Mouse (Mus musculus) adrenal gland (tissue): ENCODE measurements around the gene Myzap.

Experiments
- intact Hi-C: fragments of 180-260 bp; cut with DNase I; formaldehyde crosslinking; loops from one replicate; pipeline ENCODE4 v1.15.1; 2025

Gene Myzap

DNA sequence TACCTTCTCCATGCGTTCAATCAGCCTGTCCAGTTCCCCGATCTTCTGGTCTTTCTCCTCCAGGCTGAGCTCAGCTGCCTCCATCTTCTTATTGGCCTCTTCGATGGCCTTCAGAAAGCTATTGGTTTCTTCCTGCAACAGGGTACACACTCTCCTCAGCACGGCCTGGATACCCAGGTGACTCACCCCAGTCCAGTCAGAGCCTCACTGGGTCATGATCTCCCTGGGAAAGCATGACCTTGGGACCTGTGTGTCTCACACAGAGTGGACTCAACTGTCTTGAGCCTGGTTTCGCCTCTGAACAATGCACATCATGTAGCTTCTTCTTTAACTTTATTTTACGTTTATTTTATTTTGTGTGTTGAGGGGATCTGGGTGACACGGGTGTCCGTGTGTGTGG is 42.0 kb downstream of the Myzap start:
- intact Hi-C loops: loop anchor here (5.0 kb wide), 1 partner anchor 37 kb away; no protein-coding TSS in a partner anchor

DNA sequence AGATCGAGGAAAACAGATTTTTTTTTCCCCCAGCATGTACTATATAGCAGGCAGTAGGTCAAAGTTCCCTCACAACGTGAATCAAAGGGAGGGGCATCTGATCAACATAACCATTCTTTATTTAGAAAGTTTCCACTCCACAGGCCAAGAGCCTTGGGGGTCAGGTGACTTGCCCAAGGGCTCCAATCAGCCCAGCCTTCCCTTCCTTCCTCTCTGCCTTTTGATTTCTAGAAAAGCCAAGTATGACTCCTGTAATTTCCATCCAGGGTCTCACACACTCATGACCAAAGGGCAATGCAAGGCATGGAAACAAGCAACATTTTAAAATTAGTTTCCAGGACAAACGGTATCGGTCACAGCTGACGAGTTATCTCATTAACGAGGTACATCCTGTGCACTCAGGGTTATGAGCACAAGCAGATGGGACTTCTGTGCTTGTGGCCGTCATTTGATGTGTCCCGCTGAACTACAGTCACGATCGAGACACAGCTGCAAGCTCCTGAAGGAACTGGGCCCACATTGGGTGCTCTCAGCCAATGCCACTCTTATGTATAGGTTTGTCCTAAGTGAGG is 44.4 kb downstream of the Myzap start:
- intact Hi-C loops: no loop called here

DNA sequence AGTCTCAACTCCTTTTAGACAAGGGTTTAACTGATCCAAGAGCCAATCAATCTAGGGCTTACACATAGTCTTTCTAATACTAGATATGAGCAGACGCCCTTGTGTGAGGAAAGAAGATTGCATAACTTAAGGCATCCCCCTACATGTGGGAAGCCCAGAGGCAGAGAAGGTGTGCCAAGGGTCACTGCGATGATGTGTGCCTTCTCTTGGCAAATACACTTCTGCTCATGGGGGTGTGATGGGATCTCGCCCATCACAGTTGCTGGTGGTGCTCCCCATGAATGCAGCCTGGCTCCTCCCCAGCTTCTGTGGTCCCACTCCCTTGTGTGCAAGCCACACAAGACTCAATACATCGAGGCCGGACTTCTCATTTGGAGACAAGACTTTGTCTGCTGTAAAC is 47.3 kb downstream of the Myzap start:
- intact Hi-C loops: loop anchor here (2.0 kb wide), 1 partner anchor 70 kb away; no protein-coding TSS in a partner anchor

DNA sequence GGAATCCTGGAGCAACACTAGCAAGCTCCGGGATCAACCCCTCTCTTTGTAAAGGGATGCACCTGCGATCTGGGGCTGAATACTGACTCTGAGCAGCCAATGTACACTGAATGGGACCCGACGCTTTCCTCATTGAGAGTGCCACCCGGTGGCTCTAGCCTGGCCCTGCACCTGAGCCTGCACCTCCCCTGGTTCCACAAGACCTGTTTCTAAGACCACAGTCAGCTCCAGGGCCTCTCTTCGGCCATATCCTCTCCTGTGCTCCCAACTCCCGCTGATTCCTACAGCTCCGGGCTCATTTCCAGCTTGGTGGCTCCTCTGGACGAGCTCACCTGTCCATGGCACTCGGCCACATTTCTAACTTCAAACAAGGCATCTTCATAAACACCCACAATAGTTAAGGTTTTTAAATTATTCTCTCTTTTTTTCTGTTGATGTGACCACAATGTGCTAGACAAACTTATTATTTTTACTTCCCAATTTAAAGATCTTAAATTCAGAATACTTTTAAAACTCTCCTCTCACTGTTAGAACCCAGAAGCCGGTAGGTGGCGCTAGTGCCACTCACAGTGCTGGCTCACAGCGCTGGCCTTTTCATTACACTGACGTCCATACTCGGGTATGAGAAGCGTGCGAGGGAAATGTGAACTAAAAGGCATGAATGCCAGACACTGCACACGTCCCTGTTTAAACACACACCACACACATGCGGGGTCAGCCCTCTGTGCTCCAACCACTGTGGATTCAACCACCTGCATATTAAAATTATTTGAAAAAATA is 48.5 kb downstream of the Myzap start:
- intact Hi-C loops: loop anchor here (2.0 kb wide), 1 partner anchor 71 kb away; no protein-coding TSS in a partner anchor

DNA sequence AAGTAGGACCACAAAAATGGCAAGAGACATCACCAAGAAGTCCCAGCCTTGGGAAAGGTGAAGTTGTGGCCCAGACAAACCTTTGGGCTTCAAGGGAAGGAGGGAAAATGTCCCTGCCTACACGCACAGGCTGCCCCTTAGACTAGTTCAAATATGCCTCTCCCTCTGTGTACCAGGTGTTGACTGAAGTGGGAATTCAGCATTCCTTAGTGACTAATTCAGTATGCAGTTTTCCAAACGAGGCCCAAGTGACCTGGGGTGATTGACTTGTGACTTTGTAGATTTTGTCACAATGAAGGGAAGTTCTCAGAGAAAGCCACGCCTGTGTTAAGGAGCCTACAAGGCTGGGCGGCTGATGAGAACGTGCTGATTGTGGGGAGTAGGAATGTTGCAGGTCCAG is 49.9 kb downstream of the Myzap start:
- intact Hi-C loops: no loop called here

DNA sequence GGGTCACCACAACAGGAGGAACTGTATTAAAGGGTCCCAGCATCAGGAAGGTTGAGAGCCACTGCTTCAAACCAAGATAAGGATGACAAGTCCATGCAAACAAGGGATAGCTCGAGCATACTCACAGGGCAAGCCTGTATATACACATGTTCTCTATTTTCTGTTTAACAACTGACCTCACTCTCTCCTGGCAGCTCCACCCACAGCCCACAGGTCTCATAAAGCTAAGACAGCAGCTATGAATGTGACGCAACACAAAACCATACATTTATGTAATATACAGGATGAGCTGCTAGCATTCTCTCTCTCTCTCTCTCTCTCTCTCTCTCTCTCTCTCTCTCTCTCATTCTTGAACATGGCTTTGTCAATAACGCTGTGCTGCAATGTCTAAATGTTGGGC is 51.4 kb downstream of the Myzap start:
- intact Hi-C loops: no loop called here

DNA sequence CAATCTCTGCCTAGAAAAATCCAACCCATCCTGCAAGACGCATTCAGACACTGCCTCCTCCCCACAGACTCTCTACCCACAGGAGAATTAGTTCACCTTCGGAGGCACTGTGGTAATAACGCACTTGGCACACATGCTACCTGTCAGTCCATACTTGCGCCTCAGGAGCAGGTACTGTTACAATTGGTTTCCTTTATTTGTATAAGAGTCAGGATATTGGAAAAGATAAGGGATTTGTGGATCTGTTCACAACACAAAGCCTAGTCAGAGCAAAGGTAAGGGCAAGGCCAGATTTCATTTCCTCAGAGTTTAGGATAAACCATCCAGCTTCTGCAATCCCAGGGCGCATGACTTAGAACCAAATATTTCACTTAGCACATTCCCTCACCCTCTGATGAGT is 56.4 kb downstream of the Myzap start:
- intact Hi-C loops: no loop called here

DNA sequence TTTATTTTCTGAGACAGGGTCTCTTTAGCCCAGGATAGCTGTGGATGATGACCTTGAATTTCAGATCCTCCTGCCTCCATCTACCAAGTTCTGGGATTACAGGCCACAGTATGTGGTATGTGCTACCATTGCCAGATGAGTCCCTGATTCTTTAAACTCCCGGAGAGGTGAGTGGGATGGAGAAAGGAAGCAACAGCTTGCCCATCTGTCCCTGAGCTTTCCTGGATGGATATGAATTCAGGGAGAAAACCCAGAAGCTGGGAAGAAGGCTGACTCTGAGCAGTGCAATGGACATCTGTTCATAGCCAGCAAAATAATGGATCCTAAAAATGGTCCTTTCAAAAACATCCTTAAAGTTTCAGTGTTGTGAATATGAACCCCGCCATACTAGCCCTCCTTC is 57.1 kb downstream of the Myzap start:
- intact Hi-C loops: no loop called here

DNA sequence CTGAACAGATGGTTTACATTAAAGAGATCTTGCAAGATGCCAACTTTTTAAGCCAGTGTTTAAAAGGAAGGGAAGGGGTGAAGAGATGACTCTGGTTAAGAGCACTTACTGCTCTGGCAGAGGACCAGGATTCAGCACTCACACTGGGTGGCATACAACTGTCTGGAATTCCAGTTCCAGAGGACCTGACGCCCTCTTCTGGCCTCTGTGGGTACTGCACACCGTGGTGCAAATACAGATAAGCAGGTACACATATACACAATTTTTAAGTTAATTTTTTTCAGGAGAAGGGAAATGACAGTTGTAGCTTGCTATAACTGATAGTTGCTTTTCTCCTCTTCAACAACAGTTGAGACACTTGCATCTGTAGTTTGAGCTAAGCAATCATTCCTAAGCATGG is 62.2 kb downstream of the Myzap start:
- intact Hi-C loops: no loop called here

DNA sequence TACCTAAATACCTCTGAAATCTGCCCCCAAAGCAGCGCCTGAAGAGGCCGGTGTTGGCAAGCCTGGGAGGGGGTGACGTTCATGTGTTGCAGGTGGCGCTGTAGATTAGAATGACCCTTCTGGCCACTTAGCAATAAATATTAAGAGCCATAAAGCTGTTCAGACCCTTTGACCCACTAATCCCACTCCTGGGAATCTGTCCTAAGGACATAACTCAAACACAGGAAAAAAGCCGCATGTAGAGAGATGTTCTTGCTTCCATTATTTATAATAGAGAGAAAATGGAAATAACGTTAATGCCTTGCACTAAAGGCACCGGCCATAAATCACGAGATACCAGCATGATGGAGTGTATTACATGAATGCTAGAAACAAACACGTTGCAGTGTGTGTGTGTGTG is 64.7 kb downstream of the Myzap start:
- intact Hi-C loops: no loop called here

DNA sequence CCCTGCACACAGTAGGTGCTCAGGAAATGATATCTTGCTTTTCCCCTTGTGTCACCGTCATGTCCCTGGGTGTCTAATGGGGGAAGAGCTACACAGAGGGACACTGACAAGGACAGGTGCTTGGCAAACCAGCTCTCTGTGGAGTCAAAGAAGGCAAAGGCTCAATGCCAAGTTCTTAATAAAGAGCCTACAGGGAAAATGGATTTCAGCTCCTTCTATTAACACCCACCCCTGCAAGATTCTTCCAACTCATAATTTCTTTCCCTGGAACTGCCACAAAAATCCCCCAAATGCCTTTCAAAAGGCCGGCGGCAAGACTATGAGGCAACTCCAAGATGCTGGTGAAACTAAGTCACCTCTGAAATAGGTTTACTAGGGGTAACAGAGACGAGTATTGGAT is 68.3 kb downstream of the Myzap start:
- intact Hi-C loops: no loop called here

DNA sequence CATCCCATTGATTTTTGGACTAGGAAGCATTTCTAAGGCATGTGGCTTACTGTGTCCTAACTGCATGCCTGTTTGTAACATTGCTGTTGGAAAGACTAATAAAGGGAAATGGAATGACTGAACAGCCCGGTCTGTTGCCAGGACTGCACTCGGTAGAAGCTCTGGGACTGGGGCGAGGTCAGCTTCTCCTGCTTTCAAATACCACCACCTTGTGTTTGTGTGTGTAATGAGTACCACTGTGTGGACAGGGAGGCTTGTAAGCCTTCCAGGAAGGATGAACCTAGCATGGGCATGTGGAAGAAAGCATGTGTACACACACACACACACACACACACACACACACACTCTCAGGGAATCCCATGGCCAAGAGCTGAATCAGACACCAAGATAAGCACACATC is 72.3 kb downstream of the Myzap start:
- intact Hi-C loops: no loop called here

DNA sequence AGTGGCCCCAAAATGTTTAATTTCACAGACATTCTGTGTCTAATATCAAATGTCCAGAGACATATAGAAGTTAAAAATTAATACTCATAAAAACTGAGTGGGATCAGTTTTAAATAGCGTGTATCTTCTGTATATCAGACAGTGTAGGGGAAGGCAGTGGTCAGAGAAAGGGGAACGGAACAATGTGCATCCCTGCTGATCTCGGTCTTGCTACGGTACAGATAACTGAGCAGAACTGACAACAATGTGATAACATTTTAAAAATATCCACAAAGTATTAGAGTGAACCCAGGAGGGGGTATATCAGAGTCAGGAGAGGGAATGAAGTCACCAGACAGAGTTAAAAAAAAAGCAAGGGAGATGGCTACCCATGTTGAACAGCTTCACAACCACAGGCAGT is 74.7 kb downstream of the Myzap start:
- intact Hi-C loops: no loop called here

DNA sequence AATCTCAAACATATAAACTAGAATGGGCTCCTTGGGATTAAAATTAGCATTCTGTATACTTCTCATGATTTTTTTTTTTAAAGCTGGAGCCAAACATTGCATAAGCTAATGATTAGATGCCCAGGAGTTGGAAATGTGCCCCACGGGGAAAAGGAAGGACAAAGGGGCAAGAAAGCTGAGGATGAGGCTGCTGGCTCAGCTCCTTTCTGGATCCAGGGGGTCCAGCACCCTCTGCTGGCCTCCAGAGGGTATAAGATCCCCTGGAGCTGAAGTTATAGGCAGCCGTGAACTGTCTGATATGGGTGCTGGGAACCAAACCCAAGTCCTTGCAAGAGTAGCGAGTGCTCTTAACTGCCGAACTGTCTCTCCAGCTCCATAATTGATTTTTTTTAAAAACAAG is 76.3 kb downstream of the Myzap start:
- intact Hi-C loops: no loop called here

DNA sequence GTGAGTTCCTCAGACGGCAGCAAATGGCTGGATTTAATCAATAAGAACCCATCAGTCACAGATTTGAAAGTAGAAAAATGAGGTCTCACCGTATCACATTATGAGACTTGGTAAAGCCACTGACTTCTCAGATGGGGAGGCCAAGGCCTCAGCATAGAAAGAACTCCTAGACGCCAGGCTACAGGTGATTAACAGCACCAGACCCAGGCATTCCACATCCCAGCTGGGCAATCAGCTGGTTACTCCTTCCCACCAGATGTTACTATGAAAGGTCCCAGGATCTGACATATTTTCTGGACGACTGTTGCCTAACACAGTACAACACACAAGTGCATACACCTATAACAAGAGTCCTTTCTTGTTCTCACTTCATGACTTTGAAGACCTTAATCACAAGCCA is 78.6 kb downstream of the Myzap start:
- intact Hi-C loops: no loop called here

DNA sequence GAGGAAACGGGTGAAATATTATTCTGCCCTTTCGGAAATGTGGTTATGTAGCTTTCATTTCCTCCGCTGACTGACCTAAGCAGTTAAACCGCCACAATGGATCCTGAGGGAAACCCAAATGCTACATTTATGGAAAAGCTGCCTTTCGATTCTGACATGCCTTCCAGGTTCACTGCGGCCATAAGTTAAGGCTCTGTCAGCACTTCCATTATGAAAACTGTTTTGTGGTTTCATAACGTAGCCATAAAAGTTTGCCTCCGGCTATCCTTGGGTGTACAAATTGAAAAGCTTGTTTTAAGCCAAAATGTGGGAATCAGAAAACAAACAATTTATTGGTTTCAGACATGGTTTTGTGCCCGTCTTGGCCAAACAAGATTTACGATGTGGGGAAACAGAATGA is 79.3 kb downstream of the Myzap start:
- intact Hi-C loops: no loop called here

DNA sequence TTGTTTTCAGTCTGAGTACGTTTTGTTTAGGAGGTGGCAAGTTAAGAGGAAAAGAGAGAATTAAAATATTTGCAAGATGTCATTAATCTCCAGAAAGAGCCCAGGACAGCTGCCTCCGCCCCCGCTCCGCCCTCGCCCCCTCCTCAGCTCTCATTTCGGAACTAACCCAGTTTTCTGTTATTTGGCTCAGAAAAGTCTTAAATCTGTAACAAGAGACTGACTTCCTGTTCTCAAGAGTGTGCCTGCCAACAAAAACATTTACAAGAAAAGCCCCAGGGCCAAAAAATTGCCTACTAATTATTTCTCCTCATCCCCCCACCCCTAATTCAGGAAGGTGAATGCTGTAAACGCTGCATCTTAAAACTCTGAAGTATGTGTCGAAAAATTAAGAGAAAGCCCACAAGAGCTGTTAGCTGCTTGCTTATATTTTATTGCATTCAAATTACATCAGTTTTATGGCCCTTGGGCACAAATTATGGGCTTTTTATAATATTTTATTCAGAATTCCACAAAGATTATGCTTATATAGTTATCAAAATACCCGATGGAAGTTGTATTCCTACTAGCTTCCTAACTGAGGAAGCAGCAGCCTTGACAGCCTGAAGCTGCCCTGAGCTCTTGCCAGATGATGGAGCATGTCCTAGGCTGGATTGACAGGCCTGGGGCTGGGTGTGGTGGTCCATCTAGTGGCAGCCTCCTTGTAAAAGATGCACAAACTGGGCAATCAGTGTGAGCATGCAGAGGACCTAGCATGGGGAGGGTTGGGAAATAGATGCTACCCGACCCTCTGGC is 93.6 kb downstream of the Myzap start:
- intact Hi-C loops: no loop called here

DNA sequence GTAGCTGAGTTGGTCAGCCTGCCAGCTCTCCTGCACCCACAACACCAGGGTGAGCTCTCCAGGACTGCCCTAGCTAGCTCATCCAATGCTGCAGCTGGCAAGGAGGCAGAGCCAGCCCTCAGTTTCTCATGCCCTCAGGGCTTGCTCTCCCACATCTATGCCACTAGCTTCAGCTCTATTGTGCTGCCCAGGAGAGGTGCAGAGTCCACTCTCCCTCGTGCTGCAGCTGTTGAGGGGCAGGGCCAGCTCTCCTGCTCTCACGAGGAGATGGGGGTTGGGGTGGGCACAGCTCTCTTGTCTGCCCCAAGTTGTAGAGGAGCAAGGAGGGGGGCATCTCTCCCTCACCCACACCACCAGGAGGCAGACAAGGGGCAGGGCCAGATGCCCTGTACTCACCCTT is 95.5 kb downstream of the Myzap start:
- intact Hi-C loops: no loop called here

DNA sequence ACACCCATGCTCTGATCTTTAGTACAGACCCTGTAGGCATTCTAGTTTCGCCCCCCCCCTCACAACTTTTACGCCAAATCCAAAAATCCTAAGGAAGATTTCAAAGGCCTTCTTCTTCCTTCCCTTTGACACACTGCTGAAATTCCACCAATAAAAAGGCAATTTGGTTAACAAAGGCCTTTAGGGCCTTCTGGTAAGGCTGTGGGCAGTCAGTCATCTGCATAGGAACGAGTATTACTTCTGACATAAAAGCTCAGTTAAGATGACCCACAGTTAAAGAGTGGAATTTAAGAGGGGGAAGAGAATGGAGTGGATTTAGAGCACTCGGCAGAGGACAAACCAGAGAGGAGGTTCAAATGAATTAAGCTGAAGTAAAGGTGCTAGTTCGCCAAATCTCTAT is 98.4 kb downstream of the Myzap start:
- intact Hi-C loops: no loop called here

DNA sequence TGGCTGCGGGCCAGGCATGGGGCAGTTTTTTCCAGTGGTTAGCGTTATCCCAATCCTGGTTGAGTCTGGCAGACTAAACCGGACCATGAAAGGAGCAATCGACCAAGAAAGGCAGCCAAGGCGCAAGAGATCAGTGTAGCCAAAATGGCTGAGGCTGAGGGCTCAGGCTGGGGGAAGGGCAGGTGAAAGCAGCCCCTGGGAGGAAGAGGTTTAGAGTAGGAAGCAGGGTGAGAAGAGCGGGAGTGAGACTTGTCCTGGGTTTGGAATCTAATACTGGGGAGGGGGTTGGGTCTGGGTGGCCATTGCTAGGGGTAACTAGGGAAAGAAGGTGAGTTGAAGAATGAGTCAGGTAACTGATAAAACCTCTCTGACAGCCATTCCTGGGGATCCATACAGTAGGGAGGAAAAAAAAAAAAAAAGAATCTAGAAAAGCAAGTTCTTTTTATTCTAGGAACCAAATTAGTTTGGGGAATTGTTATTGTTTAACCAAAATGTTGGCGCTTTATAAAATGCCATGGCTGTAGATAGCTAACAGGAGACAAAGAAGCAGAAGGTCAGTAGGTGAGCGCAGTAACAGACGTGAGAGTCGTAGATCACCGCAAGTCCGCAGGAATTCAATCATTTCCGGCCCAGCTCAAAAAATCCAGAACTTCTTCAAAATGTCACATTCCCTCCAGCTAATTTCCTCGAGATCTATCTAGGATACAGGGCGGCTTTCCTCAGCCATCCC is 99.7 kb downstream of the Myzap start:
- intact Hi-C loops: no loop called here

DNA sequence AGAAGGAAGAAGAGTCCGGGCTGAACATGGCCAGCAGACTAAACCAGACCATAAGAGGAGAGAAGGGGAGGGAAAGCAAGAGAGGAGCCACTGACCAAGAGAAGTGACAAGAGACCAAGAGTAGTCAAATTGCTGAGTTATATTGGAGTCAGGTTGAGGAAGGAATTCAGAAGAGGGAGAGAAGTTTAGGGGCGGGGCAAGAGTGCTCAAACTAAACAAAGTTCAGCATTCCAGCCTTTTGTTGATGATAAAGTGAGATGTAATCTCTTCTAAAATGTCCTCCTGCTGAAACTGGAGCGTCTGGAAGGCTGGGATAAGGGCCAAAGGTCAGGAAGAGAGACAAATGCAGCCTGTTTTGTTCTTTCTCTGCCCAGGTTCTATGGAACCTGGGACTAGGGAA is 102.1 kb downstream of the Myzap start:
- intact Hi-C loops: no loop called here

DNA sequence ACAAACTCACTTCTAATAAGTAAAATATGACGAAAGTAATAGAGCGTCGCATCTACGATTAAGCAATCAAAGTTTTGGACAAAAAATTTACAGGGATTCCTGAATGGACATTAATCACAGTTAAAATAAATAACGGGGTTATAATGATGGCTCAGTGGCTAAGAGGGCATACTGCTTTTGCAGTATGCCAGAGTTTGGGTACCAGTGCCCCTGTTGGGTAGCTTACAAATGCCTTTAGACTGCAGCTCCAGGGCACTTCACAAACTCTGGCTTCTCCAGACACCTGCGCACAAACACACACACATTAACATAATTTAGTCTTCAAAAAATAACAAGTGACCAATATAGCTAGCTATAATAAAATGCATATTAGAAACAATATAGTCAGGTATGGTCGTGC is 106.0 kb downstream of the Myzap start:
- intact Hi-C loops: no loop called here
